Mouse (Mus musculus): Measurements from ENCODE around the gene Ndfip2. TPM values are rescaled to one million over a fixed set of nuclear protein-coding genes. Genes with fewer than 3 reads are reported as not detected.

The Ndfip2 gene
- polyA plus RNA-seq (2015; fragmentation: Nextera tagmentation; extraction: Ambion mirVana) = 78.6 and 82.4 TPM in 2 replicates

DNA sequence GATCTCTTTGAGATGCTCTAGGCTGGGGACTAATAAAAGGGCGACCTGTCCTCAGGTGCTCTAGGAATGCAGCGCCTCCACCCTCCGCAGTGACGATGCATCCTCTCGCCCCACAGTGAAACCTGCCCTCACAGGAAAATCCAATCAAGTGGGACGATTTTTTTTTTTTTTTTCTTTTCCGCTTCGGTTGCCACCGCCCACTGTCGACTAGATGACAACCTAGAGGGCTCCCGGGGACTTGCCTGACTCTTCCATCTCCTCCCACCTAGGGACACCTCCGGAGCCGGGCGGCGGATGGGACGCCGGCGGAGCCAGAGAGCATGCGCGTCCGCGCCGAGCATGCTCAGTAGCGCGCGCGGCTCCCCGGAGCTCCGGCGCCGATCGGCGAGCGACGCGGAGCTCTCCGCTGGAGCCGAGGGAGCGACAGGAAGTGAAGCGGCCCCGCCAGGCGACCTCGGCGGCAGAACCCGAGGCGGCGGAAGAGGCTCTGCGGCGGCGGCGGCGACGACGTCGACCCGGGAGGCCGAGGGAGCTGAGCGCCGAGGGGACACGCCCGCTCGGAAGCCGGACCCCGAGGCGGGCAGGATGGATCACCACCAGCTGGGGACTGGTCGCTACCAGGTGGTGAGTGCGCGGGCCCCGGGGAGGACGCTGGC lies at the start of gene Ndfip2:
Ndfip2 (plus strand) TSS at position 195 of the 656 bp plus-strand sequence.
- peak within 1 kb of the TSS; percentile 81 for H3K4me3 ChIP-seq (replicated peaks; ENCODE audit: low read length)
- H3K36me3 ChIP-seq (ENCODE audit: control insufficient read depth, insufficient read depth) = no peaks in the 10 kb centered on the region
- under 1% methylated on average over 63 of the region's 70 CpGs for WGBS
- H3K9ac ChIP-seq (replicated peaks; ENCODE audit: low read depth, low read length) = peak within 1 kb of the TSS; percentile 96
- H3K4me1 ChIP-seq (replicated peaks; ENCODE audit: control insufficient read depth, insufficient read depth, low read length) = peaks cover 5% of the 10 kb centered on the region
- H3K4me2 ChIP-seq (ENCODE audit: low read length) = peak within 1 kb of the TSS; percentile 67
- peak; percentile 99 for ATAC-seq
- no peaks in the 10 kb centered on the region for H3K27me3 ChIP-seq (replicated peaks; ENCODE audit: control insufficient read depth, insufficient read depth, low read length)
- no peaks in the 10 kb centered on the region for H3K9me3 ChIP-seq (ENCODE audit: control insufficient read depth, low read length)
- H3K27ac ChIP-seq (ENCODE audit: low read length) = peak within 1 kb of the TSS; percentile 94

DNA sequence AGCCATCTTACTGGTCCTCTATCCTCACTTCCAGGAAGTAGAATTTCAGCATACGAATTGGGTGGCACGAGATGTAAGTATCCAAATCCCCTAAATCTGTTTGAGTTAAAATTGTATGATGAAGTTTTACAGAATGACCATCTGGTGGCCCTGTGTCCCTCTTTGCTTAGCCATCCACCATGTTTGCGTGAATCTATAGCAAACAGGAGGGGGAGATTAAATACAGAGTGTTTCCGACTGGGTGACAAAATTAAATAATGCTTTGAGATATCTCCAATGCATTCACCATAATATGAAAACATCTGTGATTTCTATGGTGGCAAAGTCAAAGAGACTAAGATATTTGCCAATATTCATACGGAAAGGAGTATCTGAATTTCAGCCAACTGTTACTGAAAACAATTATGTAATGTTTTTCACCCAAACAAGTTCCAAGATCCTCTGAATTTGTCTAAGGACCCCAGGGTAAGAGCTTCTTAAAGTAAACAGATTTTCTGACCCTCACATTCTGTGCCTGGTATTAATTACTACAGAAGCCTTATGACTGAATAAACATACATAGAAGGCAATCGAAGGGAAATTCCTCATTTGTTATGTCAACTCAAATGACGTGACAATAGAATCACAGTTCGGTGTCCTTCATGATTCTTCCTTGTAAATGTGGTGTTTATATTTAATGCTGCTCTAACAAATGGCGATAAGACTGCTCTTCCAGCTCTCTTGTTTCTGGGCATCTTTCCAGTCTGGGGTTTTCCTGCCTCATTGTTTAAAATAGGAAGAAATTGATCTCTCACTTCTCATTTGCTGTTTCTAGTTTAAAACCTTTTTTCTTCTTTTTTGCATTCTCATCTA lies 38.6 kb upstream of the Ndfip2 start:
- ATAC-seq = peak; percentile 50; the same call in 1 of the 2 replicates
- Histone ChIP-seq H3K4me2 (ENCODE audit: low read length) (no peak overlapping the region), H3K4me3 (replicated peaks; ENCODE audit: low read length) (no peak overlapping the region), H3K4me1 (replicated peaks; ENCODE audit: control insufficient read depth, insufficient read depth, low read length) (0 out of 2 replicates have a peak, but pooled peaks cover 3% of the 10 kb centered on the region), H3K36me3 (ENCODE audit: control insufficient read depth, insufficient read depth) (no peaks in the 10 kb centered on the region), H3K27me3 (replicated peaks; ENCODE audit: control insufficient read depth, insufficient read depth, low read length) (no peaks in the 10 kb centered on the region), H3K9ac (replicated peaks; ENCODE audit: low read depth, low read length) (no peak overlapping the region), H3K27ac (ENCODE audit: low read length) (no peak overlapping the region), H3K9me3 (ENCODE audit: control insufficient read depth, low read length) (no peaks in the 10 kb centered on the region)
- 54% methylated on average over 9 of the region's 9 CpGs for WGBS

DNA sequence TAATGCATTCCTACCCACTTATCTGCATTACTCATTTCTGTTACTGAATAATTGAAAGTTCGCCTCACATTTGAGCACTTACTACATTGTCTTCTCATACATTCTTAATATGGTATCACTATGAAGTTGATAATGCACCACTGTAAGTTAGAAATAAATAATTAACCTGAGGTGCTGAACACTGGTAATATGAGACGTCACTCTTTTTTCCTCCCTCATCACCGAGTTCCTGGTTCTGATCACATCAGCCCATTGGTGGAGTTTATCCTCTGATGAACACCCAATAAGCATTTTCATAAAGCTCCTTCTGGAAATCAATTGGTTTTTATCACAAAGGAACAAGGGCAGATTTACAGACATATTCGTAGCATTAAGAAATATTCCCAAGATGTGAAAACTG lies 36.1 kb upstream of the Ndfip2 start:
- ATAC-seq = no peak
- Histone ChIP-seq H3K27ac (ENCODE audit: low read length) (no peak overlapping the region), H3K4me3 (replicated peaks; ENCODE audit: low read length) (no peak overlapping the region), H3K9ac (replicated peaks; ENCODE audit: low read depth, low read length) (no peak overlapping the region), H3K36me3 (ENCODE audit: control insufficient read depth, insufficient read depth) (no peaks in the 10 kb centered on the region), H3K4me1 (replicated peaks; ENCODE audit: control insufficient read depth, insufficient read depth, low read length) (0 out of 2 replicates have a peak, but pooled peaks cover 3% of the 10 kb centered on the region), H3K4me2 (ENCODE audit: low read length) (no peak overlapping the region), H3K9me3 (ENCODE audit: control insufficient read depth, low read length) (no peaks in the 10 kb centered on the region), H3K27me3 (replicated peaks; ENCODE audit: control insufficient read depth, insufficient read depth, low read length) (no peaks in the 10 kb centered on the region)
- 85% methylated on average over 4 of the region's 4 CpGs for WGBS

DNA sequence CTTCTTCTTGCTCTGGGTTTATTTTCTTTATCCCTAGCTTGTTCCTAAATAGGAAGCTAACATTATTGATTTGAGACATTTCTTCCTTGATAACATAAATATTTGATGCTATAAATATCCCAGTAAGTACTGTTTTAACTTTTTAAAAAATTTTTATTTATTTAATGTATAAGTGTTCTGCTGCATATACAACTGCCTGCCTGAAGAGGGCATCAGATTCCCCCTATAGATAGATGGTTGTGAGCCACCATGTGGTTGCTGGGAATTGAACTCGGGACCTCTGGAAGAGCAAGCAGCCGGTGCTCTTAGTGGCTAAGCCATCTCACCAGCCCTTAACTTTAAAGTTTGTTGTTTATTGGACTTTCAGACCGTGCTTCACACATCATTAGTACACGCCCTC lies 32.6 kb upstream of the Ndfip2 start:
- H3K27ac ChIP-seq (ENCODE audit: low read length) = no peak overlapping the region
- no peak for ATAC-seq
- no peaks in the 10 kb centered on the region for H3K27me3 ChIP-seq (replicated peaks; ENCODE audit: control insufficient read depth, insufficient read depth, low read length)
- H3K4me2 ChIP-seq (ENCODE audit: low read length) = no peak overlapping the region
- 94% methylated on average over 4 of the region's 4 CpGs for WGBS
- H3K9ac ChIP-seq (replicated peaks; ENCODE audit: low read depth, low read length) = no peak overlapping the region
- H3K4me3 ChIP-seq (replicated peaks; ENCODE audit: low read length) = no peak overlapping the region
- no peaks in the 10 kb centered on the region for H3K36me3 ChIP-seq (ENCODE audit: control insufficient read depth, insufficient read depth)
- H3K4me1 ChIP-seq (replicated peaks; ENCODE audit: control insufficient read depth, insufficient read depth, low read length) = no peaks in the 10 kb centered on the region
- H3K9me3 ChIP-seq (ENCODE audit: control insufficient read depth, low read length) = no peaks in the 10 kb centered on the region

GRCm38 (mm10) chr14:105232421-105232820 lies 26.0 kb upstream of the Ndfip2 start:
- no peaks in the 10 kb centered on the region for H3K27me3 ChIP-seq (replicated peaks; ENCODE audit: control insufficient read depth, insufficient read depth, low read length)
- ATAC-seq = no peak
- H3K4me3 ChIP-seq (replicated peaks; ENCODE audit: low read length) = no peak overlapping the region
- H3K36me3 ChIP-seq (ENCODE audit: control insufficient read depth, insufficient read depth) = no peaks in the 10 kb centered on the region
- H3K9ac ChIP-seq (replicated peaks; ENCODE audit: low read depth, low read length) = no peak overlapping the region
- WGBS = 54% methylated on average over 6 of the region's 6 CpGs
- H3K4me1 ChIP-seq (replicated peaks; ENCODE audit: control insufficient read depth, insufficient read depth, low read length) = no peaks in the 10 kb centered on the region
- no peak overlapping the region for H3K27ac ChIP-seq (ENCODE audit: low read length)
- H3K9me3 ChIP-seq (ENCODE audit: control insufficient read depth, low read length) = no peaks in the 10 kb centered on the region
- no peak overlapping the region for H3K4me2 ChIP-seq (ENCODE audit: low read length)

GRCm38 (mm10) chr14:105236596-105236995 lies 21.8 kb upstream of the Ndfip2 start:
- WGBS = 59% methylated on average over 4 of the region's 4 CpGs
- Histone ChIP-seq H3K4me2 (ENCODE audit: low read length) (no peak overlapping the region), H3K4me3 (replicated peaks; ENCODE audit: low read length) (no peak overlapping the region), H3K27ac (ENCODE audit: low read length) (no peak overlapping the region), H3K9ac (replicated peaks; ENCODE audit: low read depth, low read length) (no peak overlapping the region), H3K27me3 (replicated peaks; ENCODE audit: control insufficient read depth, insufficient read depth, low read length) (no peaks in the 10 kb centered on the region), H3K36me3 (ENCODE audit: control insufficient read depth, insufficient read depth) (no peaks in the 10 kb centered on the region), H3K9me3 (ENCODE audit: control insufficient read depth, low read length) (no peaks in the 10 kb centered on the region), H3K4me1 (replicated peaks; ENCODE audit: control insufficient read depth, insufficient read depth, low read length) (no peaks in the 10 kb centered on the region)
- no peak for ATAC-seq

DNA sequence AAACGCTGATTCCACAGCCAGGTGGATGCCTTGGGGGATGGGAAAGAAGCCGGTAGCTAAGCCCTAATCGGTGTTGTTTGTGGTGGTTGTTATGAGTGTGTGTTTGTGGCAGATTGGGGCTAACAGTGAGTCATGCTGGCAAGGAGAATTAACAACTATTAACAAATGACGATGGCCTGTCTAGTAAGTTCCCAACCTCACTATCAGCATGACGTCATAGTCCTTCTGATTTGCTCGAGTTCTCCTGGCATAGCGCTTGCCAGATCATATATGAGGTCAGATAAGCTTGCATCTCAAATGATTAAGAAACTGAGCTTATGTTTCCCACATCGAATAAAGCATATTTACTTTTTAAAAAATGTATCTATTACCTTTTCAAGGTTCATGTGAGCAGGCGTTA lies 20.6 kb upstream of the Ndfip2 start:
- no peak overlapping the region for H3K4me2 ChIP-seq (ENCODE audit: low read length)
- H3K27ac ChIP-seq (ENCODE audit: low read length) = no peak overlapping the region
- H3K4me3 ChIP-seq (replicated peaks; ENCODE audit: low read length) = no peak overlapping the region
- no peaks in the 10 kb centered on the region for H3K27me3 ChIP-seq (replicated peaks; ENCODE audit: control insufficient read depth, insufficient read depth, low read length)
- H3K4me1 ChIP-seq (replicated peaks; ENCODE audit: control insufficient read depth, insufficient read depth, low read length) = no peaks in the 10 kb centered on the region
- H3K36me3 ChIP-seq (ENCODE audit: control insufficient read depth, insufficient read depth) = no peaks in the 10 kb centered on the region
- no peak for ATAC-seq
- no peak overlapping the region for H3K9ac ChIP-seq (replicated peaks; ENCODE audit: low read depth, low read length)
- H3K9me3 ChIP-seq (ENCODE audit: control insufficient read depth, low read length) = no peaks in the 10 kb centered on the region
- 87% methylated on average over 9 of the region's 9 CpGs for WGBS

- Histone ChIP-seq H3K4me2 (ENCODE audit: low read length) (no peak overlapping the region), H3K4me3 (replicated peaks; ENCODE audit: low read length) (no peak overlapping the region), H3K27ac (ENCODE audit: low read length) (no peak overlapping the region), H3K4me1 (replicated peaks; ENCODE audit: control insufficient read depth, insufficient read depth, low read length) (no peaks in the 10 kb centered on the region), H3K27me3 (replicated peaks; ENCODE audit: control insufficient read depth, insufficient read depth, low read length) (no peaks in the 10 kb centered on the region), H3K9ac (replicated peaks; ENCODE audit: low read depth, low read length) (no peak overlapping the region), H3K9me3 (ENCODE audit: control insufficient read depth, low read length) (no peaks in the 10 kb centered on the region), H3K36me3 (ENCODE audit: control insufficient read depth, insufficient read depth) (no peaks in the 10 kb centered on the region)
- ATAC-seq = no peak
- WGBS = 74% methylated on average over 5 of the region's 5 CpGs
Observed at GRCm38 (mm10) chr14:105238450-105239038, 19.8 kb upstream of the Ndfip2 start.

- Histone ChIP-seq H3K4me3 (replicated peaks; ENCODE audit: low read length) (no peak overlapping the region), H3K36me3 (ENCODE audit: control insufficient read depth, insufficient read depth) (no peaks in the 10 kb centered on the region), H3K27ac (ENCODE audit: low read length) (no peak overlapping the region), H3K9me3 (ENCODE audit: control insufficient read depth, low read length) (no peaks in the 10 kb centered on the region), H3K4me2 (ENCODE audit: low read length) (no peak overlapping the region), H3K9ac (replicated peaks; ENCODE audit: low read depth, low read length) (no peak overlapping the region), H3K27me3 (replicated peaks; ENCODE audit: control insufficient read depth, insufficient read depth, low read length) (no peaks in the 10 kb centered on the region), H3K4me1 (replicated peaks; ENCODE audit: control insufficient read depth, insufficient read depth, low read length) (no peaks in the 10 kb centered on the region)
- no peak for ATAC-seq
- WGBS = 84% methylated on average over 10 of the region's 10 CpGs
Observed at GRCm38 (mm10) chr14:105240120-105240519, 18.3 kb upstream of the Ndfip2 start.
